ENCODE assay signal across 1 mouse cellular context in genomic region chr17:35155451-35155850, GRCm38 (mm10).
TF ChIP-seq lines count a peak whose summit lies in the region.

No protein-coding gene starts in this region.

TF ChIP-seq in MEL, 35 proteins besides CTCF, POLR2A, EP300 and RAD21:
- TF ChIP-seq POLR2AphosphoS2 (IDR thresholded peaks at IDR 0.05; ENCODE audit: low read length) (0 out of 2 replicates have a peak, but pooled peaks have one; percentile 3), JUND (IDR thresholded peaks at IDR 0.05; ENCODE audit: low read depth, low read length) (no peak)
